Mouse (Mus musculus): ENCODE data around the gene Phc3. TPM values are rescaled to one million over a fixed set of nuclear protein-coding genes. Genes with fewer than 3 reads are reported as not detected.
A peak's percentile ranks its signal among the peaks of the same experiment; 100 is the strongest.

Gene Phc3
- polyA plus RNA-seq, 1 experiment from 2014 or later = 5.0 TPM

DNA sequence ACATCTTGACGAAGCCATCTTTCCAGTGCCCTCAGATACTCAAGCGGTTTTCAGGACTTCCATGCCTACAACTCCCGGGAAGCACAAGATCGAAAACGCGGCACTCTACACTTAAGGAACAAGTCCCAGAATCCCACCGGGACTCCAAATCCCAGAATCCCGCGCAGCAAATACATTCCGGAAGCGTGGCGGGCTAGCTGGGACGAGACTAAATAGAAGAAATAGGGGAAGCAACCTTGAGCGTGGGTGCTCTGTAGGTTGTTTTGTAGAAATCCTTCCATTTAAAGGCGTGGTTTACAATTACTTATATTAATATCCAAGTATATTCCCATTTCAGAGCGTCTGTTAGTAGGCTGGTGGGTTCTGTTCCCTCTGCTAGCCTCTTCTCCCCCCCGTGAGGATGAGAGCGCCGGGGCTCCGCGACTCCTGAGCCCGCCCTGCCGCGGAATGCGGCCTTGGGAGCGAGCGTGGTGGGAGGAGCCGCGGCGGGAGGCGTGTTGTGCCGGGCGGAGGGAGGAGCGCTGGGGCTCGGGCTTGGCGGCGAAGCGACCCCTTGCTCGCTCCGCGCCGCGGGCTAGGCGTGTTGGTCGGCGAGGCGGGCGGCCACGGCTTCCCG is 26.2 kb upstream of the Phc3 start, which contains the start of gene Prkci:
Gene Prkci (plus strand): TSS at position 465 of the 616 bp plus-strand sequence.
- DNase-seq (ENCODE audit: low spot score) = peak; percentile 92
- WGBS = under 1% methylated on average over 48 of the region's 50 CpGs
- H3K36me3 ChIP-seq = no peaks in the 10 kb centered on the region

DNA sequence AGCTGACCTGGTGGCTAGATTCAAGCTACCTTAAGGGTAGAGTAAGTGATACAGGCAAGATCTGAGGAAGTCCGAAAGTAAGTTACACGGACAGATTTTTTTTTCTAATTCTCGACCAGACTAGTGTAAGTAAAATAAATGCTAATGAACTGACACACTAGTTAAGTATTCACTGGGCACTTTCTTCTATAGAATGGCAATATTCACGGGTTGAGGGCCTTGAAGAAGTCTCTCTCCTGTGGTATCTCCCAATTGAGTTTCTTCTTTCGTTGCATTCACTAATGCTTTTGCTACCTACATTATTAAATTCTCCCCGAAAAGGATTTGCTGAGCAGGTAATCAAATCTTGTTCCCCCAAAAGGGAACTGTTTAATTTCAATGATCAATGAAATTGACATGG is 25.6 kb upstream of the Phc3 start:
- Histone ChIP-seq H3K4me1 (replicated peaks) (peaks cover 26% of the 10 kb centered on the region), H3K36me3 (no peaks in the 10 kb centered on the region), H3K27me3 (ENCODE audit: insufficient read depth, poor library complexity, severe bottlenecking) (no peaks in the 10 kb centered on the region), H3K27ac (peak overlapping the region; percentile 96), H3K9me3 (no peaks in the 10 kb centered on the region), H3K4me3 (peak overlapping the region; percentile 81)
- WGBS = 33% methylated on average over 6 of the region's 6 CpGs
- no peak for DNase-seq (ENCODE audit: low spot score)

More for the DNA sequence above, 26.2 kb upstream of the Phc3 start, which contains the start of gene Prkci:
- Histone ChIP-seq H3K4me1 (replicated peaks) (peaks cover 31% of the 10 kb centered on the region), H3K27ac (peak within 1 kb of the TSS; percentile 96), H3K4me3 (peak within 1 kb of the TSS; percentile 81), H3K9me3 (no peaks in the 10 kb centered on the region), H3K27me3 (ENCODE audit: insufficient read depth, poor library complexity, severe bottlenecking) (no peaks in the 10 kb centered on the region)

DNA sequence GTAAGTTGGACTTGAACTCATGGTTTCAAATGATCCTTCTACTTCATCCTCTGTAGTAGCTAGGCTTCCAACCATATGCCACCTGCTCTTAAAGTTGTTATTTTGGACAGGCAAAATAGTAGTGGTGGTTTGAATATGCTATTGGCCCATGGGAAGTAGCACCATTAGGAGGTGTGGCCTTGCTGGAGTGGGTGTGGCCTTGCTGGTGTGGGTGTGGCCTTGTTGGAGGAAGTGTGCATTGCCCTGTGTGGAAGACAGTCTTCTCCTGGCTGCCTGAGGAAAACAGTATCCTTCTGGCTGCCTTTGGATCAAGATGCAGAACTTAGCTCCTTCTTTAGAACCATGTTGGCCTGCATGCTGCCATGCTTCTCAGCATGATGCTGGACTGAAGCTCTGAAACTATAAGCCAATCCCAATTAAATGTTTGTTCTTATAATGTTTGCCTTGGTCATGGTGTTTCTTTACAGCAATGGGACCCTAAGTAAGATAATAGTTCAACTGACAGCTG is 23.9 kb upstream of the Phc3 start:
- H3K27me3 ChIP-seq (ENCODE audit: insufficient read depth, poor library complexity, severe bottlenecking) = no peaks in the 10 kb centered on the region
- no peak overlapping the region for H3K27ac ChIP-seq
- no peaks in the 10 kb centered on the region for H3K36me3 ChIP-seq
- DNase-seq (ENCODE audit: low spot score) = no peak
- no peak overlapping the region for H3K4me3 ChIP-seq
- H3K4me1 ChIP-seq (replicated peaks) = peaks cover 19% of the 10 kb centered on the region
- no peaks in the 10 kb centered on the region for H3K9me3 ChIP-seq

DNA sequence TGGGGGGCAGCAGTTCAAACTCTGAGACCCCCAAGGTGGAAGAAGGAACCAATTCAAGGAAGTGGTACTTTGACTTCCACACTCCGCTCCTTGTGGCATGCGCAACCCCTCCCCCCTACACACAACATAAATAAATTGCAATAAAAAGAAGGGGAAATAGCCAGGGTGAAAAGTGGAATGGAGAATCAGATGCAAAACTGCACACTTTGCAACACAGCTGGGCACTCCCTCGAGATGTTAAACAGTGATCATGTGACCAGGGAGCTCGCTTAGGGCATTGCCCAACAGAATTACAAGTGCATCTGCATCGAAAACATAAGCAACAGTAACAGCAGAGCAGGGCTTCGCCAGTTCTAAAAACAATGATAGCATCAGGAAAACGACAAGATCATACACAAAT is 22.9 kb upstream of the Phc3 start:
- DNase-seq (ENCODE audit: low spot score) = no peak
- Histone ChIP-seq H3K4me1 (replicated peaks) (peaks cover 16% of the 10 kb centered on the region), H3K4me3 (no peak overlapping the region), H3K9me3 (no peaks in the 10 kb centered on the region), H3K36me3 (no peaks in the 10 kb centered on the region), H3K27ac (no peak overlapping the region), H3K27me3 (ENCODE audit: insufficient read depth, poor library complexity, severe bottlenecking) (no peaks in the 10 kb centered on the region)
- WGBS = 85% methylated on average over 7 of the region's 7 CpGs

DNA sequence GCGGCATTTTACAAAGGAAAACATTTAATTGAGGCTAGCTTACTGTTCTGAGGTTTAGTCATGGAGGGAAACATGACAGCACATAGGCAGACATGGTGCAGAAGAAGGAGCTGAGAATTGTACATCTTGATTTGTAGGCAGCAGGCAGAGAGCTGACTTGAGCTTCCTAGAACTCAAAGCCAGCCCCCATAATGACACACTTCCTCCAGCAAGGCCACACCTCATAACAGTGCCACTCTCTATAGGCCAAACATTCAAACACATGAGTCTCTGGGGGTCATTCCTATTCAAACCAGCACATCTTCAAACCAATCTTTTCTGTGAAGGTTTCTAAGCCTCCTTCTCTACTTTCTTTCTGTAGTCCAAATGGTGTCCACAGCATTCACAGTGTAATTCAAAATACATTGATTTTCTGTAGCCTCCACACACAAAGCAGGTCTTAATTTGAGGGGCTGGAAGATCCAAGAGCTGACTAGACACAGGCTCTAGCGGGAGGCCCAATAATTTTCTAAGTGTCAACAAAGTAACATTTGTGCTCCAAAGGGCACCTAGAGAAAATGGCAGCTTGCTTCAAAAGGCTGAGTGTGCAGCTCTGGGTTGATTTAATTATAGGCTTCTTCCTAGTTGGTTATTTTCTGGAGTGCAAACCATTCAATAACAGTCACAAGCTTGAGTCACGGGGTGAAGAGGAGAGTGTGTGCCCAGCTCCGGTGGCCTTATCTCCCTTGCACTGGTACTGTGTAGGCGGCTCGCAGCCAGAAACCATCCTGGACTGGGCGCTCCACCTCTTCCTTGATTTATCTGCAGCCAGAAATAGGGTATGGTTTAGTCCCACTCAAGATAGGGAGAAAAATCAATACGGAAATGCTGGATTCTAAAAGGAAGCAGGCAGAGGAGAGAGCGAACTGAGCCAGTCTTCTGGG is 18.4 kb upstream of the Phc3 start:
- Histone ChIP-seq H3K4me1 (replicated peaks) (no peaks in the 10 kb centered on the region), H3K27me3 (ENCODE audit: insufficient read depth, poor library complexity, severe bottlenecking) (no peaks in the 10 kb centered on the region), H3K9me3 (no peaks in the 10 kb centered on the region), H3K4me3 (no peak overlapping the region), H3K36me3 (no peaks in the 10 kb centered on the region), H3K27ac (no peak overlapping the region)
- WGBS = 90% methylated on average over 9 of the region's 9 CpGs
- DNase-seq (ENCODE audit: low spot score) = no peak

DNA sequence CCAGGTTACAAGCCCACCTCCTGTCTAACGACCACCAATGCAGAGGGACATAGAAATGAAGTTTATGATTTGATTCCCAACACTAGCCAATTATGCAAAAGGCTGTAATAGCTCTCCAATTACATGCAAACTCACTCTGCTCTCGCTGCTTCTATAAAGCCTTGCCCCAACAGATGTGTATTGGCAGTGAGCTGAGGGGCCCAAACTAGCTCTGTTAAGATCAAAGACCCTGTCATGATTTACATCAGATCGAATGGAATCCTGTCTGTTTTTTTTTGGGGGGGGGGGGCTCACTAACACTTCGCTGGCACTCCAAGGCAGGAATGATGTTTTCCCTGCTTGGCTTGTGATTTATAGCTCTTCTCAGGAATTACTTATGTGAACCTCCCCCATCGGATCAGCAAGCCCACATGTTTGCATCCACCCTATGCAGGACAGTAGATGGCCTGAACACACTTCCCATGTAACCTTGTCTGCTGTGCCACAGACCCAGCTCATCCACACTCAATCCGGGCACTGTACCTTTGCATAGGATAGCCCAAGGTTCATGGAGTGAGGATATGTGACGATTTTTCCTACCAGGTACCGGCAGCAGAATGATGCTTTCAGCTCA is 13.8 kb upstream of the Phc3 start:
- H3K4me3 ChIP-seq = no peak overlapping the region
- 72% methylated on average over 8 of the region's 8 CpGs for WGBS
- no peak overlapping the region for H3K27ac ChIP-seq
- H3K27me3 ChIP-seq (ENCODE audit: insufficient read depth, poor library complexity, severe bottlenecking) = no peaks in the 10 kb centered on the region
- H3K9me3 ChIP-seq = no peaks in the 10 kb centered on the region
- H3K36me3 ChIP-seq = no peaks in the 10 kb centered on the region
- no peak for DNase-seq (ENCODE audit: low spot score)
- H3K4me1 ChIP-seq (replicated peaks) = no peaks in the 10 kb centered on the region

DNA sequence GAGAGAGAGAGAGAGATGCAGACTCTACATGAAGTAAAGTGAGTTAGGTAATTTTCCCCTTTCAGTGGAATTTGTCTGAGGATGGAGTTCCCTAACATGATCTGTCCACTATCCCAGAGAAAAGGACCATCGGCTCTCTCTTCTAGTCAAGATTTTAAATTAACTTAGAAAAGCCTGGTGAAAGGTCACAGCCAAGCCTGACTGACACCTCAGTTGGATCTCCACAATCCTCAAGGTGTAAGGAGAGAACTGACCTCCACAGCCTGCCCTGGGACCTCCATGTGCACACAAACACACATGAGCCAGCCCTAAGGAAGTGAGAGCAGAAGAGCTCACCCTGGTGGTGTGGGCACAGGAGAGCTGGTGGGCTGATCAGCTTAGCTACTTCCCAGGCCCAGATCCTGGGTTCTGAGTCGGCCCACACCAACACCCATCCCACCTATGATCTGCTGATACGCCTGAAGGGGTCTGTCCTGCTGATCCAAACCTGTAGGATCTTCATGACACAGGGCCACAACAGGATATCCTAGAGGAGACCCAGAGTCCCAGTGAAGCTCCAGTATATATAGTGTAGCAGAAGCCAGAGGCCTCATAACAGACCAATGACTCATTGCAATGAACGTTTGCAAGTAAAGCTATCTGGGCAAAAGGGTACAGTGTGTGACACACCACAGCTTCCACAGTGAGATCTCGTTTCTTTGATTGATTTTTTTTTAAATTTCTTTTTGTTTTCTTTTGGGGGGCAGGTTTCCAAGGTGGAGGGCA is 12.6 kb upstream of the Phc3 start:
- Histone ChIP-seq H3K4me1 (replicated peaks) (no peaks in the 10 kb centered on the region), H3K9me3 (no peaks in the 10 kb centered on the region), H3K36me3 (no peaks in the 10 kb centered on the region), H3K27me3 (ENCODE audit: insufficient read depth, poor library complexity, severe bottlenecking) (no peaks in the 10 kb centered on the region), H3K4me3 (no peak overlapping the region), H3K27ac (no peak overlapping the region)
- DNase-seq (ENCODE audit: low spot score) = no peak
- 84% methylated on average over 5 of the region's 5 CpGs for WGBS

DNA sequence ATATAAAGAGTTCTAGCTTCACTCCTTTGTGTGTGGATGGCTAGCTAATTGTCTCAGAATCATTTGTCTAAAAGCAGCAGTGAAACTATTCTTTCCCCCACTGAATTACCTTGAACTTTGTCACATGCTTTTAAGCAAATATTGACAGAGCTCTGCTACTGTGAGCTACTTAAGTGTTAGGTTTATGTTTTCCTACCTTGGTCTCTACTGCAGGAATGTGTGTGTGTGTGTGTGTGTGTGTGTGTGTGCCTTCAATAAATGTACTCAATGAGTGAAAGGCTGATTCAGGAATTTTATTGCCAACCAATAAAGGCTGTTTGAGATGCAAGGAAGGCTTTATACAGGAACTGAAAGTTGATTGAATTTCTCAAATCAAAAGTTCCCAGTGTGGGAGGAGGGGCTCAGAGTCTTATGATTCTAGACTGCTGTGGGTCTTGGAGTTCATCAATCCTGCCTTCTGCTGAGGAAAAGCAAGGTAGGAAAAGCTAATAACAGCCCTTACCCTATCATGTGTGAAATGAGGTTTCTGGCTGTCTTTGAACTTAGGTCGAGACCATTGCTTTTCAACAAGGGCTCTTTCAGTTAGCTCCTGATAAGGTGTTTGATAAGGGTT is 7.9 kb upstream of the Phc3 start:
- no peak for DNase-seq (ENCODE audit: low spot score)
- no peaks in the 10 kb centered on the region for H3K36me3 ChIP-seq
- WGBS = 77% methylated on average over 1 of the region's 1 CpGs

DNA sequence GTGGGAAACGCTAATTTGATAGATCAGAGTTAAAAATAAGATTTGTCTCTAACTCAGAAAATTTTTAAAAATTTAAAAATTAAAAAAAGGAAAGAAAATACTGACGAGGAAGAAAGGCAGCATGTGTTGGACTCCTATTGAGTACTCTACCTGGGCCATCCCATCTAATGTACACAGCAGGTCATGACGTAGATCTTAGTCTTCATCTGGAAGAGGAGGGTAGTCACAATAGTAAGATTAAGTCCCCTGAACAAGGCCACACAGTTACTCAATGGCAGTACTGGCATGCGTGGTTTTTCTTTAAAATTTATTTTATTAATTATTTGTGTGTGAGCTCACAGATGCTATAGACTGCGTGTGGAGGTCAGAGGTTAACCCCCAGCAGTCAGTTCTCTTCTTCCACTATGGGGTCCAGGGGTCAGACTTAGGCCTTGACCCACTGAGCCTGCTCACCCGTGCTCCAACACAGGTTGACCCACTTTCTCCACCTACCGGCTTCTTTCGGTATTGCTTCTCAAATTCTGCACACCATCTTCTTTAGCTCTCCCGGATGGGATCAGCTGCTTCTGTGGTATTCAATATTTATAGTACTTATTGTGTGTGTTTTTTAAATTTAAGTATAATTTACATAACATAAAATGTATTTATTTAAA is 6.0 kb upstream of the Phc3 start:
- no peaks in the 10 kb centered on the region for H3K27me3 ChIP-seq (ENCODE audit: insufficient read depth, poor library complexity, severe bottlenecking)
- no peaks in the 10 kb centered on the region for H3K9me3 ChIP-seq
- no peak overlapping the region for H3K27ac ChIP-seq
- H3K36me3 ChIP-seq = no peaks in the 10 kb centered on the region
- no peak overlapping the region for H3K4me3 ChIP-seq
- peak; percentile 60 for DNase-seq (ENCODE audit: low spot score)
- H3K4me1 ChIP-seq (replicated peaks) = no peaks in the 10 kb centered on the region
- 42% methylated on average over 9 of the region's 9 CpGs for WGBS

More for the DNA sequence above, 7.9 kb upstream of the Phc3 start:
- no peaks in the 10 kb centered on the region for H3K9me3 ChIP-seq
- H3K4me3 ChIP-seq = no peak overlapping the region
- no peaks in the 10 kb centered on the region for H3K27me3 ChIP-seq (ENCODE audit: insufficient read depth, poor library complexity, severe bottlenecking)
- H3K4me1 ChIP-seq (replicated peaks) = no peaks in the 10 kb centered on the region
- no peak overlapping the region for H3K27ac ChIP-seq

DNA sequence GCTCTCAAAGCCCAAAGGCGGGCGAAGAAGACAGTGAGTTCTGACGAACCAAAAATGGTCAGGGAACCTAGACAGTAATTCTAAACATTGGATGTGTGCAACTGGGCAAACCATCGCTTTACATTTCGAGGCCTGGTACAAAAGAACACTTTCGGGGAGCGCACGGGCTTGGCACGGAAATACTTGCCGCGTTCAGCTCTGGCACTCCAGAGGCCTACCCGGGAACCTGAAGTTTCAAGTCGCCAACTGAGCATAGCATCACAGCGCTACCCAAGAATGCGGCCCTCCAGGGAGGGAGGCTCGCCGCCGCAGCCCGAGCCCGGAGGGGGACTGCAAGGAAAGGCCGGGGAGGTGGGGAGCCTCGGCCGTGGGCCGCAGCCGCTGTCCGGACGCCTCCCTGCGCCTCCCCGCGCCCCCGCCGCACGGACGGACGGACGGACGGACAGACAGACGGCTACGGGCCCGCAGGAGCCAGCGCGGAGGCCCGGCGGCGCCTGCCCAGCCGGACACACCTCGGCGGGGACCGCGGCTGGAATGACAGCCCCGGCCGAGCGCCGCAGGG is 603 bp downstream of the Phc3 start:
- Histone ChIP-seq H3K27me3 (ENCODE audit: insufficient read depth, poor library complexity, severe bottlenecking) (no peaks in the 10 kb centered on the region), H3K36me3 (peaks cover 23% of the 10 kb centered on the region), H3K4me3 (peak overlapping the region; percentile 98), H3K9me3 (no peaks in the 10 kb centered on the region), H3K27ac (peak overlapping the region; percentile 96), H3K4me1 (replicated peaks) (peaks cover 17% of the 10 kb centered on the region)
- DNase-seq (ENCODE audit: low spot score) = peak; percentile 60
- WGBS = under 1% methylated on average over 54 of the region's 54 CpGs

DNA sequence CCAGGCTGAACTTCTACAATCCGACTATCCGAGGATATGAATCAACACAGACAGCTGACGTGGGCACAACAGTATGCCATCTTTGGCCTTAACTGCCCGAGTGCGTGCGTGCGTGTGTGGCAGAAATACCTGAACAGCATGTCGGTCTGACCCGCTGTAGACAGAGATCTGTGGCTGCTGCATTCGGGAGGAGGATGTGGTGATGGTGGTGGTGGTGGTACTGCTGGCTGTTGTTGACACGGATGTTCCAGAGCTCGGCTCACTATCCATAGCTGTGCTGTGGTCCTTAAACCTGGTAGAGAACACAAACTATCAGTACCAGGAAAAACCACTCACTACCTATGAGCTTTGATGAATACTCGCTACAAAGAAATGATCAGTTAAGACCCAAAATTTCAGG is 3.6 kb downstream of the Phc3 start:
- Histone ChIP-seq H3K27me3 (ENCODE audit: insufficient read depth, poor library complexity, severe bottlenecking) (no peaks in the 10 kb centered on the region), H3K4me1 (replicated peaks) (peaks cover 17% of the 10 kb centered on the region), H3K27ac (no peak overlapping the region), H3K9me3 (peaks cover 8% of the 10 kb centered on the region; the same call in 1 of the 2 replicates), H3K36me3 (peaks cover 48% of the 10 kb centered on the region), H3K4me3 (no peak overlapping the region)
- DNase-seq (ENCODE audit: low spot score) = no peak
- WGBS = 93% methylated on average over 13 of the region's 13 CpGs

Measured in hindbrain, embryonic 10.5 days (tissue).